Mouse (Mus musculus) ES-Bruce4 (cell line): ENCODE results near the gene Rab14.

Experiments used
- CTCF ChIP-seq: IDR thresholded peaks from one replicate; pipeline ENCODE4 v1.8.1; 2011; ENCODE audit warnings: low read depth, low read length
- EP300 ChIP-seq: IDR thresholded peaks from 2 replicates; pipeline ENCODE4 v1.6.1; 2011; ENCODE audit warnings: low read depth, low read length; ENCODE audit not compliant: insufficient read depth

DNA sequence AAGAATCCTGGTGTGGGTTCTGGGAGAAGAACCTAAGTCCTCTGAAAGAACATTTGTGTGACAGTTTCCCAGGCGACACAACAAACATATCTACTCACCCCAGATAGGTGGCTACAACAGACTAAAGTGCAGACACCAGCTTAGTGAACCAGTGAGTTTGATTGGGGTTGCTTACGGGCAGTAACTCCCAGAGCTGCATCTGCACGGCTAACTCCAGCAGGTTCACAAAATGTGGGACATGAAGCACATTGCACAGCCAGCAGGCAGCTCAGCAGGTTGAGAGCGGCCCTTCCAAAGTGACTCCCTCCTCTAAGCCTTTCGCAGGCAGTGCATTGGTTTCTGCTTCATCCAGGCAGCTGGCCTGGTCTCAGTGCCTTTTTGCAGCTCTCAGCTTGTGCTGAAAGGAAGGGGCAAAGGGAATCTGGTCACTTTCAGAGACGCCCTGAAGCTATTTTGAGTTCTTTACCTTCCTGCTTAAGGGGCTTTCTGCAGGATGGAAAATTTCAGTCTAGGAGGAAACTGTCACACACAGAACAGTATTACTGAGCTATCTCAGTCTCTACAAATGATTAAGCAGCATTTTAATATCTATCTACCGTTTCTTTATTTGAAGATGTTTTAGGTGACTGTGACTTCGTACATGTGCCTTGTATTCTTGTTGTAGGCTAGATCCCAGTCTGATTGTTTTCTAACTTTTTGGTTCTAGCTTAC lies 46.9 kb downstream of the Rab14 start:
- TF ChIP-seq CTCF (no peak), EP300 (no peak)
